ENCODE assay signal across 1 mouse cellular context in genomic region chr10:59949255-59949648, GRCm38 (mm10).
TF ChIP-seq lines count a peak whose summit lies in the region.

No protein-coding gene starts in this region.

TF ChIP-seq in CH12.LX, 34 proteins besides CTCF, POLR2A, EP300 and RAD21 (continued from another document):
- TF ChIP-seq ZKSCAN1 (IDR thresholded peaks at IDR 0.05; ENCODE audit: borderline replicate concordance, low read depth, low read length) (no peak), MYC (IDR thresholded peaks at IDR 0.05; ENCODE audit: low read depth, low read length) (no peak), POLR2AphosphoS2 (IDR thresholded peaks at IDR 0.05; ENCODE audit: low read depth, low read length) (peak; percentile 83), MAX (IDR thresholded peaks at IDR 0.05; ENCODE audit: low read length) (no peak), CHD2 (IDR thresholded peaks at IDR 0.05; ENCODE audit: low read length) (peak; percentile 32; the same call in 1 of the 2 replicates), GABPA (IDR thresholded peaks at IDR 0.05; ENCODE audit: insufficient replicate concordance, low read depth, low read length) (no peak), SIN3A (IDR thresholded peaks at IDR 0.05; ENCODE audit: low read length) (0 out of 2 replicates have a peak, but pooled peaks have one; percentile 14), JUND (conservative IDR thresholded peaks at IDR 0.05; ENCODE audit: low read depth, low read length) (no peak), TBP (conservative IDR thresholded peaks at IDR 0.05; ENCODE audit: low read depth, low read length) (no peak), USF2 (conservative IDR thresholded peaks at IDR 0.05; ENCODE audit: low read depth, low read length) (no peak), PAX5 (IDR thresholded peaks at IDR 0.05; ENCODE audit: low read length) (no peak), ETS1 (conservative IDR thresholded peaks at IDR 0.05; ENCODE audit: low read depth, low read length) (no peak), KAT2A (IDR thresholded peaks at IDR 0.05; ENCODE audit: insufficient replicate concordance, low read length) (no peak), CHD1 (IDR thresholded peaks at IDR 0.05; ENCODE audit: low read depth, low read length) (no peak; the same call in 1 of the 2 replicates), HCFC1 (IDR thresholded peaks at IDR 0.05; ENCODE audit: low read depth, low read length) (no peak), UBTF (IDR thresholded peaks at IDR 0.05; ENCODE audit: low read depth, low read length) (0 out of 2 replicates have a peak, but pooled peaks have one; percentile 69), ZC3H11A (IDR thresholded peaks at IDR 0.05; ENCODE audit: low read depth, low read length) (no peak), MEF2A (IDR thresholded peaks at IDR 0.05; ENCODE audit: borderline replicate concordance, low read depth, low read length) (no peak), ZNF384 (IDR thresholded peaks at IDR 0.05; ENCODE audit: low read depth, low read length) (no peak), MXI1 (IDR thresholded peaks at IDR 0.05; ENCODE audit: low read depth, low read length) (peak; percentile 36; the same call in 1 of the 2 replicates), MAZ (IDR thresholded peaks at IDR 0.05; ENCODE audit: low read depth, low read length) (0 out of 2 replicates have a peak, but pooled peaks have one; percentile 26), ZMIZ1 (IDR thresholded peaks at IDR 0.05; ENCODE audit: low read depth, low read length) (peak; percentile 93)
